Mouse (Mus musculus): ENCODE data around the gene Tmbim6.
"Not testable (repeated sequence)": the region's sequence is repeated elsewhere in the genome, so short reads cannot be mapped to it uniquely, and the experiment has no call there.

Tmbim6 gene

GRCm38 (mm10) chr15:99417692-99418271 is 25.1 kb downstream of the Tmbim6 start:
- in situ Hi-C loops (cut with MboI, MseI): no loop called here

DNA sequence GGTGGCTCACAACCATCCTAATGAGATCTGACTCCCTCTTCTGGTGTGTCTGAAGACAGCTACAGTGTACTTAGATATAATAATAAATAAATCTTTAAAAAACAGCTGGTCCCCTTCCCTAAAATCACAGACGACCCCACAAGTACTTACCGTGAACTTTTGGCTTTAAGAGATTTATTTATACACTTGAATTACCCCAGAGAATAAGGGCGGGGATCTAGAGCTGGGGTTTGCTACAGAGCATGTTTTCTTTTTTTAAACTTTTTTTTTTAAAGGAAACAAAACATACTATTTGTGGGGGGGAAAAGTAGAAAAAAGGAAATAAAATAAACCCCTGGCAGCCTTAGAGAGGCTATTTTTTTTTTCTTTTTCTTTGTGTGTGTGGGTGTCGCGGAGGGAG is 27.4 kb downstream of the Tmbim6 start:
- in situ Hi-C loops (cut with MboI, MseI): loop anchor here (5.0 kb wide), 1 partner anchor 47 kb away; no protein-coding TSS in a partner anchor

GRCm38 (mm10) chr15:99420521-99421014 is 27.9 kb downstream of the Tmbim6 start:
- in situ Hi-C loops (cut with MboI, MseI): loop anchor here (5.0 kb wide), 1 partner anchor 47 kb away; no protein-coding TSS in a partner anchor

- in situ Hi-C loops (cut with MboI, MseI): loop anchor here (5.0 kb wide), 1 partner anchor 46 kb away; no protein-coding TSS in a partner anchor
Measured at GRCm38 (mm10) chr15:99421152-99421551, 28.5 kb downstream of the Tmbim6 start.

GRCm38 (mm10) chr15:99421676-99422075 is 29.0 kb downstream of the Tmbim6 start:
- in situ Hi-C loops (cut with MboI, MseI): loop anchor here (5.0 kb wide), 1 partner anchor 46 kb away; no protein-coding TSS in a partner anchor

GRCm38 (mm10) chr15:99422551-99422950 is 29.9 kb downstream of the Tmbim6 start:
- in situ Hi-C loops (cut with MboI, MseI): loop anchor here (5.0 kb wide), 1 partner anchor 45 kb away; no protein-coding TSS in a partner anchor

- in situ Hi-C loops (cut with MboI, MseI): loop anchor here (5.0 kb wide), 1 partner anchor 44 kb away; no protein-coding TSS in a partner anchor
Measured at GRCm38 (mm10) chr15:99423131-99423530, 30.4 kb downstream of the Tmbim6 start.

DNA sequence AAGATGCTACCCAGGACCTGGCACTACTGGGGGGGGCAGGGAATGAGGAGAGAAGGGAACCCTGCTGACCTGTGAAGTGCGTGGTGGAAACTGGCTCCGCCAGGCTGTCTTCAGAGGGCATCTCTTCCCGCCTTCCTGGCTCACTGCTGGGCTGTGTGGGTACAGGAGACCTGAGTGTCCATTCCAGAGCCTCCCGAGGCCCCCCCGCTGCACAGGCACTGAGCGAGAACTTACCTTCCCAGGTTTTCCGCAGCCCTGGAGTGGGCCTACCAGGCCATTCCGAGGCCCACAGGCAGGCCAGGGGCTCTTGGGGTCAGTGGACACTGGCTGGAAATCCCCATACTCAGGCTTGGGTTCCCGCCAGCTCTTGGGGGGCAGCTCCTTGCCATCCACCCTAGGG is 31.2 kb downstream of the Tmbim6 start:
- in situ Hi-C loops (cut with MboI, MseI): loop anchor here (5.0 kb wide), 1 partner anchor 43 kb away; no protein-coding TSS in a partner anchor

- in situ Hi-C loops (cut with MboI, MseI): no loop called here
Measured at GRCm38 (mm10) chr15:99430394-99430793, 37.7 kb downstream of the Tmbim6 start.

- in situ Hi-C loops (cut with MboI, MseI): no loop called here
Measured at GRCm38 (mm10) chr15:99431063-99431462, 38.4 kb downstream of the Tmbim6 start.

GRCm38 (mm10) chr15:99431504-99431903 is 38.8 kb downstream of the Tmbim6 start:
- in situ Hi-C loops (cut with MboI, MseI): no loop called here

DNA sequence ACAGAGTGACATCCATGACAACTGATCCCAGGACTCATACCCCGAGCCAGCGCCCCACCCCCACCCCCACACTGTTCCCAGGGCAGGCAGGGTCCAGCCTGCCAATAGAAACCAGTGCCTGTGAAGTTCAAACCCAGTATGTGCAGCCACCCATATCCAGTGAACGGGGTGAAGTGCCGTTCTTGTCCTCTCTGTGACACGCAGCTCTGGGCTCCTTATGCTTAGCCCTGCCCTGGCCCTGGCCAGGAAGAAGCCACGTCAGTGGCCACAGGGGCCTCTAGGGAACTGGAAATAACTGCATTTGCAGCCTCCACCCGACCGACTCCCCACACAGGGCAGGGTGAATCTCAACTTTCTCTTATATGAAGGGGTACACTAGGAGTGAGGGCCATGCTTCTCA is 39.3 kb downstream of the Tmbim6 start:
- in situ Hi-C loops (cut with MboI, MseI): no loop called here

- in situ Hi-C loops (cut with MboI, MseI): no loop called here
Measured at GRCm38 (mm10) chr15:99433081-99433718, 40.5 kb downstream of the Tmbim6 start.

DNA sequence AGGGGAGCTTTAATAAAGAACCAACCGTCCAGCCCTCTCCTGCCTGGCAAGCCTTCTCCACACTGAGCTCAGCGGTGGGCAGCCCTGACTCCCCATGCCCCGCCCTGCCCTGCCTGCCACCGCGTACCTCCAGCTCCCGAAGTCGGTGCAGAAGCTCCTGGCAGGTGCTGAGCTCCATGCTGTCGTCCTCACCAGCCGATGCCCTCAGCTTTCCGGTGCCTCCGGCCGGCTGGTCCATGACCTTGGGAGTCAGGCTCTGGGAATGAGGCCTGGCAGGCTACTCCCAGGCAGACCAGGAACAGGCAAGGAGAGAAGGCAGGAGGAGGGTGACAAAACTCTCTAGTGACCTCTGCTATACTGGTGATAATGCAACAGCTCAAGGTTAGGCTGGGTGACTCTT is 41.2 kb downstream of the Tmbim6 start:
- in situ Hi-C loops (cut with MboI, MseI): no loop called here

GRCm38 (mm10) chr15:99438966-99439698 is 46.5 kb downstream of the Tmbim6 start:
- in situ Hi-C loops (cut with MboI, MseI): no loop called here

DNA sequence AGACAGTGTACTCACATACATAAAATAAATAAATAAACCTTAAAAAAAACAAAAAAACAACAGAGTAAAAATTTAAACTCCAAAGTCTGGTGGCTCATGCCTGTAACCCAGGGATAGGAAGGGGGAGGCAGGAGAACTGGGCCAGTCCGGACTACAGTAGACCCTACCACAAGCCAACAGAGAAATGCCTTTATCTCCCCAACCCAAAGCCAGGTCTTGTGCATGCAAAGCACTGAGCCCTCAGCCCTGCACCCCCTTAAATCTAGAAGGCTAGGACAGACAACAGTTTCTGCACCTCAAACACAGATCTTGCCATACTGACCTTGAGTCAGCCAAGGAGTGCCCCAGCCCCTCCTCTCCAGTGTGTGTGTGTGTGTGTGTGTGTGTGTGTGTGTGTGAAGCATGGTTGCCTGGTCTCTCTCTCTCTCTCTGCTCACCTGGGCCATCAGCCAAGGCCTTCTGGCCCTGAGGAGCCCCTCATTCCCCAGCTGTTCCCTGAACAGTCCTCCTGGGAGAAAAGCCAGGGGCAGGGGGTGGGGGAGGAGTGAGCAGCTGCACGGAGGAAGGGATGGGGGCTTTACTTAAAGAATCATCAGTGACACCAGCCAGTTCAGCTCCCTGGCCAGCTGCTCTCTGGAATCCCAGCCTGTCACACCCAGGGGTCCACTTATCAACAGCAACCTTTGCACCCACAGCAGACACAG is 47.6 kb downstream of the Tmbim6 start:
- in situ Hi-C loops (cut with MboI, MseI): no loop called here

DNA sequence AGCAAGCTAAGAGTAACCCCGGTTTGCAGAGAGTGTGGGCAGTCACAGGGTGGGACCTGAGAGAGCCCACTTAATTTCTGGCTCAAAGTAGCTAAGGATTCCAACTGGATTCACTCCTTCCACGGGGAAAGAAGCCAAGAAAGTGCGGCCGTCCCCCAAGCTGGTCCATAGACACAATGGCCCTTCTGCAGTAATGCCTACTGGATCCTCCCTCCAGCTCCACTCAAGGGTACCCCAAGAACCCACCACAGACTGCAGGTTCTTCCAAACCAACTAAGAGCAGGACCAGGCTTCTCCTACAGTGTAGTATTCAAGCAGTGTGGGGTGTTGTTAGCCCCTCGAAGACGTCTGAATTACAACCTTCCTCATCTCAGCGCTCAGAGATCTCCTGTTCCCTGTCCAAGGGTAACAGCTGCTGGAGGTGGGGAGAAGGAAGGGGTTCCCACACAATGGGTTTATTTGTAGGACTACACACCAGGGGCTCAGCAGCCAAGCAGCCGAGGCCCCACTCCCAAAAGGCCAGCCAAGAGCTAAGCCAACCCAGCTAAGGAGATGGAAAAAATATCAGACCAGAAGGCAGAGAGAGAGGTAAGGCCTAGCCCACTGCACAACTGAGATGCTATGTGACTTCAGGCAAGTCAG is 48.3 kb downstream of the Tmbim6 start:
- in situ Hi-C loops (cut with MboI, MseI): no loop called here

DNA sequence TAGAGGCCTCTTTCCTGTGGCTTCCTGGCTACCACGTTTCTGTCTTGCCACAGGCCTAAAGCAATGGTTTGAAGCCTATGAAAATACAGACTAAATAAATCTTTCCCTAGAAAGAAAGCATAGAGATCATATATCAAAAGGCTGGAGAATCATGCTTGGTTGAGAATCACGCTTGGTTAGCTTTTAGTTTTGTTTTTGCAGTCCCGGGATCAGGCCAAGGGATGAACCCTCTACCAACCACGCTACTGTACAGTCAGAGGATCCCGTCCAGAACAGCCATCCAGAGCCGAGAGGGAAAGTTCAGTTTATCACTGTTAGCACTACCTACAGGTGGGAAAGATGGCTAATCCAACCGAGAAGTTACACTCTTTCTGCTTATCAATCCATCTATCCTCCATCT is 49.7 kb downstream of the Tmbim6 start:
- in situ Hi-C loops (cut with MboI, MseI): no loop called here

GRCm38 (mm10) chr15:99445567-99445966 is 52.9 kb downstream of the Tmbim6 start:
- in situ Hi-C loops (cut with MboI, MseI): no loop called here

GRCm38 (mm10) chr15:99446136-99446535 is 53.5 kb downstream of the Tmbim6 start:
- in situ Hi-C loops (cut with MboI, MseI): not testable (repeated sequence)

DNA sequence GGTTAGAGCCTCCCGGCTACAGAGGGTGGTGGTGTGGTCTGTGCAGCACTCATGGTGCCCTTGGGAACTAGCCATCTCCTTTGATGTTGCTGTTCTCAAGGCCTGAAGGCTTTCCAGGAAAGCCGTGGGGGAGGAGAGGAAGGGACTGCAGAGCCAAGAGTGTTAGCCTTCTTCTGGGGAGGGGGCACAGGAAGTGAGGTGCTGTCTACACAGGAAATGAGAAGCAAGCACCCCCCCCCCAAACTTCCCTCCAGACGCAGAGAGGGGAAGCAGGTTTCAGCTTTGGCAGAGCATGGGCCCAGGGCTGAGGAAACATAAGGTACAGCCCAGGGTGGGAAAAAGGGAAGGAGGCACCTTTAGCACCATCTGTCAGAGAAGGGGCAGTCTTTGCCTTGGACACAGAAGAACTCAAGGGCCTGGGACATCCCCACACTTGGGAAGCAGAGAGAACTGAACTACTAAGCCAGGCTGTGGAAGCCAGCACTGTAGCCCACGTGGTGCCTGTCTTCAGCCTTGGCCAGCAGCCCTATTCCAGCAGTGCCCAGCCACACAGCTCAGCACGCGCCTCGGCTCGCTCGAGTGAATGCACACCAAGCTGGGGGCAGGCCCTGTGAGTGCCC is 56.6 kb downstream of the Tmbim6 start:
- in situ Hi-C loops (cut with MboI, MseI): no loop called here

Measured in T-helper 2 cell (primary cell).